Comparison of ENCODE assay signal across 8 mouse cellular contexts in the genomic region with DNA sequence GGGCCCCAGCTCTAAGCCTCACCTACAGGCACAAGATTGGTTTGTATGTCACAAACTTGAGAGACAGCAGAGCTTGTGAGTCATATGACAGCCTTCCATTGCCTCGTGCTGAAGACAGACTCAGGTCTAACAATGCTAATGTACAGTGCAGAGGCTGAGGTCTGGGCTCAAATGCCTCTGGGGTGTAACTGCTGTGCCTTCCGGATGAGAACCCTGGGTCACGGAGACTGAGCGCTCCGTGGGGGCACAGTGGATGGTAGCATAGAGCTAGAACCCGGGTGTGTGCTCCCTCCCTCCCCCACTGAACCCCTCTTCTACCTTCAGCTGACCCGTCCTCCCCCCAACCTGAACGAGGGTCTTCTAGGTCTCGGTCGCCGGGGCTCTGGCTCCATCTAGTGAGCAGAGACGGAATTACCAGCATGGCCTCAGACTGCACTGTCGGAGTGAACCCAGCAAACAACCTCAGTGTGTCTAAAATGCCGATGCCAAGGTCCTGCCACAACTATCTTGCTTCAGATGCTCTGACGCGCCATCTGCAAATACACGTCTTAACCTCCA.
A peak's percentile ranks its signal among the peaks of the same experiment; 100 is the strongest.
DNase-seq lines count a peak whose midpoint lies in the region; ATAC-seq and TF ChIP-seq lines count a peak whose summit lies in the region.

No protein-coding gene starts in this region.

- peak; percentile 26 to 80 for DNase-seq in heart, adult 18-20 months
- DNase-seq in heart, postnatal 25 days (ENCODE audit: low spot score) = no peak
- DNase-seq in adrenal gland, postnatal 25 days = peak; percentile 50
- DNase-seq in limb, embryonic 11.5 days (ENCODE audit: low spot score) = peak; percentile 86
- peak; percentile 57 for DNase-seq in stomach, postnatal 0 days (ENCODE audit: low spot score)

- peaks cover 23% of the 10 kb centered on the region for H3K27me3 ChIP-seq in forebrain, embryonic 12.5 days
- H3K27me3 ChIP-seq in limb, embryonic 11.5 days (ENCODE audit: control insufficient read depth, insufficient read depth, low read length) = peaks cover 11% of the 10 kb centered on the region; the same call in 1 of the 2 replicates
- H3K27me3 ChIP-seq in midbrain, embryonic 15.5 days (replicated peaks) = peaks cover 13% of the 10 kb centered on the region; the same call in 1 of the 2 replicates
- H3K27me3 ChIP-seq in stomach, postnatal 0 days (ENCODE audit: control insufficient read depth, insufficient read depth, low read length) = no peaks in the 10 kb centered on the region

- no peak overlapping the region for H3K9ac ChIP-seq in forebrain, embryonic 12.5 days
- H3K9ac ChIP-seq in limb, embryonic 11.5 days (ENCODE audit: low read length) = no peak overlapping the region
- no peak overlapping the region for H3K9ac ChIP-seq in midbrain, embryonic 15.5 days
- H3K9ac ChIP-seq in stomach, postnatal 0 days (ENCODE audit: low read length) = no peak overlapping the region

- H3K4me3 ChIP-seq in forebrain, embryonic 12.5 days (replicated peaks) = no peak overlapping the region; the same call in 1 of the 2 replicates
- no peak overlapping the region for H3K4me3 ChIP-seq in limb, embryonic 11.5 days (ENCODE audit: low read depth, low read length)
- no peak overlapping the region for H3K4me3 ChIP-seq in midbrain, embryonic 15.5 days
- H3K4me3 ChIP-seq in stomach, postnatal 0 days (ENCODE audit: low read depth, low read length) = no peak overlapping the region

- peak; percentile 92 for TF ChIP-seq CTCF in stomach, postnatal 0 days (IDR thresholded peaks at IDR 0.05; ENCODE audit: low read depth)

- no peak for ATAC-seq in forebrain, embryonic 12.5 days (ENCODE audit: low FRiP score)
- ATAC-seq in inflammation-experienced regulatory T-cells, adult 6 months = peak; percentile 48
- no peak for ATAC-seq in limb, embryonic 11.5 days (ENCODE audit: insufficient number of reproducible peaks, low FRiP score, low TSS enrichment, low read depth)
- peak; percentile 71; the same call in 1 of the 2 replicates for ATAC-seq in midbrain, embryonic 15.5 days (replicated peaks)
- no peak; the same call in 1 of the 2 replicates for ATAC-seq in stomach, postnatal 0 days (ENCODE audit: low FRiP score, low TSS enrichment)

- 6% methylated on average over 17 of the region's 17 CpGs for WGBS in forebrain, embryonic 12.5 days
- WGBS in limb, embryonic 11.5 days = 6% methylated on average over 17 of the region's 17 CpGs
- 5% methylated on average over 17 of the region's 17 CpGs for WGBS in midbrain, embryonic 15.5 days
- WGBS in stomach, postnatal 0 days = 8% methylated on average over 17 of the region's 17 CpGs

- peak overlapping the region; percentile 36 for H3K4me2 ChIP-seq in forebrain, embryonic 12.5 days
- no peak overlapping the region for H3K4me2 ChIP-seq in limb, embryonic 11.5 days (ENCODE audit: low read depth, severe bottlenecking)
- H3K4me2 ChIP-seq in midbrain, embryonic 15.5 days = peak overlapping the region; percentile 43
- no peak overlapping the region for H3K4me2 ChIP-seq in stomach, postnatal 0 days (replicated peaks; ENCODE audit: low read depth)

- H3K9me3 ChIP-seq in forebrain, embryonic 12.5 days = no peaks in the 10 kb centered on the region
- no peaks in the 10 kb centered on the region for H3K9me3 ChIP-seq in limb, embryonic 11.5 days (ENCODE audit: control insufficient read depth, low read length)
- H3K9me3 ChIP-seq in midbrain, embryonic 15.5 days = no peaks in the 10 kb centered on the region
- H3K9me3 ChIP-seq in stomach, postnatal 0 days (ENCODE audit: control insufficient read depth, low read length) = no peaks in the 10 kb centered on the region

- H3K36me3 ChIP-seq in forebrain, embryonic 12.5 days (replicated peaks) = no peaks in the 10 kb centered on the region
- H3K36me3 ChIP-seq in limb, embryonic 11.5 days (ENCODE audit: control insufficient read depth, insufficient read depth, low read length) = no peaks in the 10 kb centered on the region
- H3K36me3 ChIP-seq in midbrain, embryonic 15.5 days (replicated peaks) = no peaks in the 10 kb centered on the region
- no peaks in the 10 kb centered on the region for H3K36me3 ChIP-seq in stomach, postnatal 0 days (ENCODE audit: control insufficient read depth, insufficient read depth, low read length)

- no peak for TF ChIP-seq EP300 in stomach, postnatal 0 days (optimal IDR thresholded peaks at IDR 0.05)

- H3K27ac ChIP-seq in forebrain, embryonic 12.5 days = no peak overlapping the region
- H3K27ac ChIP-seq in limb, embryonic 11.5 days (replicated peaks; ENCODE audit: low read depth, low read length) = no peak overlapping the region
- H3K27ac ChIP-seq in midbrain, embryonic 15.5 days = no peak overlapping the region
- H3K27ac ChIP-seq in stomach, postnatal 0 days (replicated peaks) = no peak overlapping the region

- intact Hi-C loops in heart, postnatal 25 days (cut with DNase I) = no loop called here

- H3K4me1 ChIP-seq in forebrain, embryonic 12.5 days = peaks cover 5% of the 10 kb centered on the region; the same call in 1 of the 2 replicates
- no peaks in the 10 kb centered on the region for H3K4me1 ChIP-seq in limb, embryonic 11.5 days (ENCODE audit: control insufficient read depth, insufficient read depth, low read length)
- peaks cover 2% of the 10 kb centered on the region; the same call in 1 of the 2 replicates for H3K4me1 ChIP-seq in midbrain, embryonic 15.5 days
- H3K4me1 ChIP-seq in stomach, postnatal 0 days (replicated peaks; ENCODE audit: control insufficient read depth, insufficient read depth) = no peaks in the 10 kb centered on the region

Comparison
In these comparisons a context has a peak if more than half of its experiments do, and no peak if none do; other contexts are left out.
1. ATAC-seq: peak in inflammation-experienced regulatory T-cells, adult 6 months (single experiment) and midbrain, embryonic 15.5 days (single experiment); none in forebrain, embryonic 12.5 days (single experiment), limb, embryonic 11.5 days (single experiment) and stomach, postnatal 0 days (single experiment).
2. H3K4me2 ChIP-seq: peak in forebrain, embryonic 12.5 days (single experiment) and midbrain, embryonic 15.5 days (single experiment); none in limb, embryonic 11.5 days (single experiment) and stomach, postnatal 0 days (single experiment).